Mouse (Mus musculus) hindlimb bud, embryonic 11.5 days (tissue): ENCODE data around the gene Ankrd11.
A peak's percentile ranks its signal among the peaks of the same experiment; 100 is the strongest.

Experiments
- DNase-seq: peaks from one replicate; pipeline ENCODE4 v3.0.0-alpha.2; 2012; ENCODE audit warnings: low read depth, low spot score; ENCODE audit errors: extremely low spot score

The Ankrd11 gene

DNA sequence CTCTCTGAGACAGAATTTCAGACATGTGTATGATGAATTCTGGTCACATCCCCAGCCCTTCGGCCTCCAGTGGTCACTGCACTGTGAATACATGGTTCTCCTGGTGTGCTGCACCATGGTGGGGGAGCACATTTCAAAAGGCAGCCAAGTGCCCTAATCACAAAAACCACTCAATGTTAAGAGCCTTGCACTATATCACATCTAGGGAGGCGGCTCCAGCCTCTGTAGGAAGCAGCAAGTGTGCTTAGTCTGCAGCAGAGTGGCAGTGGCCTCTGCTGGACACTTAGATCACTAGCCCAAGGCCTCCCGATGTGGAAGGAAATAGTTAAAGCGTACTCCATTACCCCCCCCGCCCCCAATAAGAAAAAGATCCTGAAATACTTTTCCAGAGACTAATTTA is 143.0 kb downstream of the Ankrd11 start:
- no peak for DNase-seq

DNA sequence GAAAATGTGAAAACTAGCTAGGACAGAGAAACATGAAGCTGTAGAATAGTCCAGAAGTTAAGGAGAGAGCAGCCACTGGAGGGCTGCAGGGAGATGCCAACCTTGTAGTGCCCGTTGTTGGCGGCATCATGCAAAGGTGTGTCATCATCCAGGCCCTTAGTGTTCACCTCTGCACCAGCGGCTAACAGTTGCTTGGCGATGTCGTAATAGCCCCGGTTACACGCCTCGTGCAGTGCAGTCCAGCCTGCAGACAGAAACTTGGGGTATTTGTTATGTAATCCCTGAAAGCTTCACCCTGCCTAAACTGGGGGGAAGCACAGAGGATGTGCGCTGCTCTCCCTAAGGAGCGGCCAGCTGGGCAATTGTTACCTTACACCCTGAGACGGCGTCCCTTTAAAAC is 143.6 kb downstream of the Ankrd11 start:
- no peak for DNase-seq

DNA sequence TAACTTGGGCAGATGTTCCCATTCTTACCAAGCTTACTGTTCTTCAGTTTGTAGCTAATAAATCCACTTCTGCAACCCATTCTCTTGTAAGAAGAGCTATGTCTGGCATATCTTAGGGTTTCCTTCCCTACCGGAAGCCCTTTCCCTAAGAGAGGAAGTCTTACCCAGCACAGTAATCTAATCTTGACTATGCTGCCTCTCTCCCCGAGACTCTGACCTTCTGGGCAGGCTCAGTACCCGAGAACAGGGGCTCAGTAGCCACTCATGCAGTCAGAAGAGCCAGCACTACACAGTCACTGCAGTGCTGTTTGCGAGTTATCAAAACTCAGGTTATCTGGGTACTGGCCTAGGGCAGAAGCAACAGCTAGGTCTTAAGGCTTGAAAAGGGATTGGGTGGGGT is 144.1 kb downstream of the Ankrd11 start:
- DNase-seq = no peak

DNA sequence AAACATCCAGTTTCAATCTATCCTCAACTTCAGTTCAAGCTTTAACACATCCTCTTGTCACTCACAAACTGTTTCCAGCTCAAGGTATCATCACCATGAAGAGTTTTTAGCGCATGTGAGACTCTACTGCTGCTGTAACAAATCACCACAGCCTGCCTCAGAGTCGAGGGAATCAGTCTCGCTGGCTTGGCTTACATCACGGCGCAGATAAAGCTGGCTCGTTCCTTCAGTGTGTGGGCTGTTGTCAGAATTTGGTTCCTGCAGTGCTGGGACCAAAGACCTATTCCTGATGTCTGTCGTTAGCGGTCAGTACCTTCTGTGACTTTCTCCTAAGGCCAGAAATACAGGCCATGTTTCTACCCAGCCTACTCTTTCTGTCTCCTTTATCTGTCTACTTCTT is 144.9 kb downstream of the Ankrd11 start:
- DNase-seq = no peak

DNA sequence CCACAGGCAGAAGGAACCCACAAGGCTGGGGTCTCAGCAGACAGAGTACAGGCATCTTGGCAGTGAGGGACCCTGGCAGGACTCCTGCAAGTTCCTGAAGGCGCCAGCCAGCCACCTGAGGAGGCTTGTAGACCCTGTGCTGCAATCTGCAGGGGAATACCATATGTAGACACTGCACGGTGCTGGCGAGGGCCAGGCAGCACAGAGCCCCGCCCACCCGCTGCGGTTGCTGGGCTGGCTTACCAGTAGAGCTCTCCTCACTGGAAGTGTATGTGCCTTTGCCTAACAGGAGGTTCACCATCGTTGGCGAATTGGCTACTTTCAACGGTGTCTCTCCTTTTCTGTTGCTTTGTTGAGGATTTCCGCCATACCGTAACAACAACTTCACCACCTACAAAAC is 145.8 kb downstream of the Ankrd11 start:
- DNase-seq = no peak

DNA sequence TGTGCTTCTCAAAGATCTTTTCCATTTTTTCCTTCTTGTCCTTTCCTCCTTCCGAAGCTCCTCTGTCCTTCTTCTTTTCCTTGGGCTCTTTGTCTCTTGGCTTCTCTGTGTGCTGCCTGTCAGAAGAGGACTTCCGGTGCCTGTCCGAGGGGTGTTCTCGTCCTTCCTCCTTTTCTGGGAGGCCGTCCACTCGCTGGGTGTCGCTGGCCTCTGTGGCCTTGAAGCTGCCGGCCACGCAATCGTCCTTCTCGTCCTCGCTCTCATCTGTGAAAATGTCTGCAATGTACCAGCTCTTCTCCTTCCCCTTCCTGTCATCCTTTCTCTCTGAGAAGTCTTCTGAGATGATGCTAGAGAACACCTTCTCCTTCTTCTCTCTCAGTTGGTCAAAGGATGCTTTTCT is 148.6 kb downstream of the Ankrd11 start:
- DNase-seq = no peak

DNA sequence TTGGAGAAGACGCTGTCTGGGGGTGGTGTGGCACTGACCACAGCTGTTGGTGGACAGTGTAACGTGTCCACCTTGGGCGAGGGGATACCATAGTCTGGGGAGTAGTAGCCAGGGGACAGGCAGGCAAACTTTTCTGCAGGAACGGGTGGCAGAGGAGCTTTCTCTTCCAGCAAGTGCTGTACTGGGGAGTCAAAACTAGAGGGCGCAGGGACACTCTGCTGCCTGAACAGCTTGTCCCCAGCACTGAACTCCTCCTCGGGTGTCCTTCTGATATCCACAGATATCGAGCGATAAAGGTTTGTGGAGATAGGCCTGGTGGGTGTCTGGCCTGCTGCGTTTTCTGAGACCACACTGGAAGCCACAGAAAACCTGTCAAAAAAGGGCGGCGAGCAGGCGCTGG is 150.6 kb downstream of the Ankrd11 start:
- no peak for DNase-seq

DNA sequence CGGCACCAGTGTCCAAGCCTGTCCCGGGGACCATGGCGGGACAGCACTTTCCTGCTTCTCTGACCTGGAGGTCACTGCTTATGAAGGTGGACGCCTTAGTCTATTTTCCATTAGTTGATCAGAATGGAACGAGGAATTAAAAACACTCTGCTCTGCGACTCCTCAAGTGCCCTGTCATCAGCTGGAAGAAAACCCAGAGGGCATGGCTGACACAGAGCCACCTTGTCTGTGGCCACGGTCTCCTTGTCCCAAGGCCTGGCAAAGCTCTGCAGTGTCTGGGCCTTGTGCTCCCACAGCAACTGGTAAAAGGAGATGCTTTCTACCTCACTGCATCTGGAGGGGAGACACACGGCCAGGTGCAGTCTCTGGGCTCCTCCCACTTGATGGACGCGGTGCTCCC is 158.4 kb downstream of the Ankrd11 start:
- DNase-seq = no peak

DNA sequence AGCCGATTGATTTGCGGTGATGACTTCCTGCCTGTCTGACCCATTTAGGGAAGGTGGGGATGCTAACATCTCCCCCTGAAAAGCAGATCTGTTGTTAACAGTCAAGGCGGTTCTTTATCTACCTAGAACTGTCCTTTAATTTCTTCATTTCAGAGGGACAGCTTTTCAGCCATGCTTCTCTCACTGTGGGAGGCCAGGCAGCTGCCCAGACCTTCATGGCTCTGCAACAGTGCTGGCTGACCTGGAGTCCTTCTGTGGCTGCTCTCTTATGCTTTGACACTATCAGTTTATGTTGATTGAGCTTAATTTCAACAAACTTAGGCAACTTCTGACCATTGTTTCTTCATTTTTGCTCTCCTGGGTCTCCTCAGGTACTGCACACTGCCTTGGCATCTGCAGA is 161.8 kb downstream of the Ankrd11 start:
- no peak for DNase-seq

DNA sequence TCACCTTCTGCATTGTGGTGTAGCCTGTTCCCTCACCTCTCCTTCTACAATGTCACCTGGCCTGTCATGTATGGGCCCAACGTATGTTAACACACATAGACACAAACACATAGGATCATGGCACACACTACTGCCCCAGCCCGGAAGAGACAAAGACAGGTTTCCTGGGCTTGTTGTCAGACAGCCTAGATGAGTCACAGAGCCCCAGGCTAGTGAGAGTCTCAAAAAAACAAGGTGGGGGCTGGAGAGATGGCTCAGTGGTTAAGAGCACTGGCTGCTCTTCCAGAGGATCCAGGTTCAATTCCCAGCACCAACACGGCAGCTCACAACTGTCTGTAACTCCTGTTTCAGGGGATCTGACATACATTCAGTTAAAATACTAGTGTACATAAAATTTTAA is 163.8 kb downstream of the Ankrd11 start:
- DNase-seq = no peak

DNA sequence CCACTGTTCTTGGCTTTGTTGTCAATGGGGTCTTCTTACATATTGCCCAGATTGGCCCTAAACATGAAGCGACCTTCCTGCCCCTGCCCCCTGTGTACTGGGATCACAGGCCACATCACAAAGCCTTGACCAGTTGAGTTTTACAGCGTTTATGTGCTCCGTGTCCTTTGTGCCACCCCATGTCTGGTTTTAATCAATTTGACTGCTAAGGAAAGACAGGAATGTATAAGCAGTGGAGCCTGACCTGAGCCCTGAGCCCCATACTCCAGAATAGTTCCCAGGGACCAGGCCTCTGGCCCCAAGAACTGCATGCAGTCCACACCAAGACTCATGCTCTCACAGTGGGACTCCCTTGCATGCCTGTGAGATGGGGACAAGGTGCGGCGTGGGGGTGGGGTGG is 166.9 kb downstream of the Ankrd11 start:
- peak; percentile 24 for DNase-seq

DNA sequence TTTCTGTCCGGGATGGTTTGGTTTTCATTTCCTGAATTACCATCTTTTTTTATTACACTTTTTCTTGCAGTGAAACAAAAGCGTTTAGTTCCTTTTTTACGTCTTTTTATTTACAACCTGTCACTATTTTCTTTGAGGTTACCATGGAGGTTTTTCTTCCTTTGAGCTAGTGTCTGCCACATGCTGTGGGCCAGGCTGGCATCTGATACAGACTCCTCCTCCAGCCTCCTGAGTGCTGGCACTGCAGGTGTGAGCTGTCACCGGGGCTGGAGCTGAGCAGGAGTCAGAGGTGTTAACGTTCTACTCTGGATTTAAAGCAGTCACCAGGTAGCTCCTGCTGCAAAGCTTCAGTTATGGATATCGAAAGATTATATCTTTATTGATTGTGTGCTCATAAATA is 168.9 kb downstream of the Ankrd11 start:
- DNase-seq = no peak

DNA sequence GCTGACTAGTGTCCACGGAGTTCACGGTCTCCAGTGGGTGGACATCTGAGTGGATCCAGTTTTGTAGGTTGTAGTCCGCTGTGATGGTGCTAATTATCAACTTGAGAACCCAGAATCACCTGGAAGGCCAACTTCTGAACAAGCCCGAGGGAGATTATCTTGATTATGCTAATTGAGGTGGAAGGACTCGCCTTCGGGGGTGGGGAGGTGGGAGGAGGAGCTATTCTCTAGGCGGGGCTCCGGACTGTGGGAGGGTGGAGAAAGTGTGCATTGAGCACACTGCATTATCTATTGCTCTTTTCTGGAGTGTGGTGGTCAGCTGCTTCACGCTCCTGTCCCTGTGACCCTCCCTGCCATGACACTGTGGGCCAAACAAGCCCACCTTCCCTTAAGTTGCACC is 170.4 kb downstream of the Ankrd11 start:
- DNase-seq = no peak

DNA sequence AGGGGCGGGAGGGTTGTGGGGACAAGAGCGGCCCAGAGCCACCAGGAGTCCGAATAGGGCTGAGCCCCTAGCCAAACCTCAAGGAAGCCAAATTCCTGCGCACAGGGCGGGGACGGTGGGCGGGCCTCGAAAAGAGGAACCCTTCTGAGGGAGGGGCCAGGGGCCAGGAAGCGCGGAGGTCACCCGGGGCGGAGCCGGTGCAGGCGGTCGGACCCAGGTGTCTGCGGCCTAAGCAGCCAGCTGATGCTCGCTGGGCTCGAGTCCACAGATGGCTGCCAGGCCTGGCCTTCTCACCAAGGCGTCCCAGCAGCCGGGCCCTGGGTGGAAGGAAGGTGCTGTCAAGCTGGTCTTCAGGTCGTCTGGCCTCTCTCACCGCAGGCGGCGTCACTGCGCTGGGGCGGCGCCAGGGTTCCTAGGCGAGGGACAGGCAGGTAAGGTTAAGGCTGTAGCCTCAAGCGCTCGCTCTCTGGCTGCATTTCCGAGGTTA is 171.7 kb downstream of the Ankrd11 start:
- DNase-seq = no peak

DNA sequence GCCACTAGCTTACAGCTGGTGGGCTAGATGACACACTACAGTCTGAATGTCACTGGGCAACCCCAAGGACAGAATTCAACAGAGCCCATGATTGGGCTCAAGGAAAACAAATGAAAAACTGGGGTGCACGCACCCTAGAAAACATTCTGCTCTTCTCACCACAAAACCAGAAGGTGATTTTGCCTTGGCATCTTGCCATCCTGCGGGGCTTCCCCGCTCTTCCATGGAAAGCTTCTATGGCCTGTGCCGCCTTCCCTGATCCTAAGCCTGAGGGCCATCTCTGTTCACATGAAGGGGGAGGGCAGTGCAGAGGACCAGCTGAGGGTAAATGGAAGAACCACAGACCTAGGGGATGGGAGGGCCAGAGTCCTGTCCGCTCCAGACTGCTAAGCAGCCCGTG is 174.1 kb downstream of the Ankrd11 start:
- no peak for DNase-seq

DNA sequence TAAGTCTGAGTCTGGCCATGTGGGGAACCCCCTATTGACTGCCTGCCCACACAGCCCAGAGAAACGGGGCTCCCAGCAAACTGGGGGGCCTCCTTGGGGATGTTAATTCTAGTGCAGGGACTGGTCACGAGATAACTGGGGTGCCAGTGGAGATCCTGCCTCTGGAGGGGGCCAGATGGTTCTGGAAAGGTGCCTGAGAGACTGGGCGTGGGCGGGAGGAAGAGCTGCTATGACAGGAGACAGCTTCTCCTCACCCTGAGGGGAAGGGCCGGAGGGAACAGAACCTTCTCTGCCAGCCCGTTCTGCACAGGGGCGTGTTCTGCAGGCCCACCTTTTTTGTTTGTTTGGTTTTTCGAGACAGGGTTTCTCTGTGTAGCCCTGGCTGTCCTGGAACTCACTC is 175.8 kb downstream of the Ankrd11 start:
- DNase-seq = no peak

DNA sequence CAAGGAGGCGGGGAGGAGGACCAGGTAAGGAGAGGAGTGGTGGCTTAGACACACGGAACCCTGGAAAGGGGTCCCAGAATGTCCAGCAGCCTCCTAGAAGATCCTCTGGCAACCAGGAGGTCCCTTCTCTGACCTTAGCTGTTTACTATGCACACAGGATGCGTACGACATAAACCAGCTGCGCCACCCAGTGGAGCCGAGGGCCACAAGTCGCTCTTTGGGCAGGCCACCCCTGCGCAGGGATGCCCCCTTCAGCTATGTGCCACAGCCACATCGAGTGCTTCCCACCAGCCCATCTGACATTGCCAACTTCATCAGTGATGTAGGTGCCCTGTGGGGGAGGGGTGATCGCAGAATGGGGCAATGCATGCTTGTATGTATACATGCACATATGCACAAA is 176.6 kb downstream of the Ankrd11 start:
- no peak for DNase-seq

DNA sequence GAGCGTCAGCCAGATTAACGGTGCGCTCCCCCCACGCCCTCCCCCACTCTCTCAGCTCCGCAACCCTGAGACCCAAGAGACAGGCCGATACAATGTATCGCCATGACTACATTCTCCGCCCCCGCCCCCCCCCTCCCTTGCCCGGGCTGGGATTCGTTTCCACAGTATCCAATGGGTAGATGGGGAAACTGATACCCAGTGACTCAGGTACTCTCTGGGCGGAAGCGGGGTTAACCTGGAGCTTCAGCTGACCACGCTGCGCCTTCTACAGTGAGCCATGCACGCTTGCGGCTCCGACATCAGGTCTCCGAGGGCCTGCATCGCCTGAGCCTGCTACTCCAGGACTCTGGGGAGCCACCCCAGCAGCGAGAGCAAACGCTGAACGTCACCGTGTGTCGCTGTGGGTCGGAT is 177.4 kb downstream of the Ankrd11 start:
- DNase-seq = no peak

DNA sequence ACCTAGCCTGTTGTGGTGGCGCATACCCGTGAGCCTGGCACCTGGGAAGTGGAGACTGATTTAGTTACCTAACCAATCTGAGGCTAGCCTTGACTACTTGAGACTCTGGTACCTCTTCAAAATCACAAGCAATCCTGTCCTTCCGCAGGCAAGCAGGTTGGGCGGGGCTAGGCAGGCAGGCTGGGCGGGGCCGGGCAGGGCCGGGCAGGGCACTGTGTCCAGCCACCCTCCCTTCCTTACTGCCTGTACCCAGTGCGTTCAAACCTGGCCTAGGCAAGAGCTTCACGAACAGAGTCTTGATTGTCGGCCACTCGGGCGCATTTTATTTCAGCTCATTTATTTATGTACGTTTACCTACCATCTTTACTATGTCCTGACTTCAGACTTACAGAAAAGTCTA is 182.2 kb downstream of the Ankrd11 start:
- DNase-seq = no peak

DNA sequence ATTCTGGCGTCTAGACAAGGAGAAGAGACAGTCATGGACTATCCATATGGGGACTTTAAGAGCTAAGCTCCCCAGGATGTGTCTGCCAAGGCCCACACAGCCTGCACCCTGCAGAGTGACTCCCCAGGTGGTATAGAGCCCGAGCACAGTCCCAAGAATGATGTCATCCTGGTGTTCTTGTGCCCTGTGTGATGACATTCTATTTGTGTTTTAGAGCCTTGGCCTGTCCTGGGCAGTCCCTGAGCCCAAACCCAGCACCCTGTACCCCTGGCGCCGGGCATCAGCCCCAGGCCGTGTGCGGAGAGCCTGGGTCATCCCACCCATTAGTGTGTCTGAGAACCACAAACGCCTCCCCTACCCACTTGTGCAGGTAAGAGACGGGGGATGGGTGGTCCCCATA is 185.8 kb downstream of the Ankrd11 start:
- no peak for DNase-seq

DNA sequence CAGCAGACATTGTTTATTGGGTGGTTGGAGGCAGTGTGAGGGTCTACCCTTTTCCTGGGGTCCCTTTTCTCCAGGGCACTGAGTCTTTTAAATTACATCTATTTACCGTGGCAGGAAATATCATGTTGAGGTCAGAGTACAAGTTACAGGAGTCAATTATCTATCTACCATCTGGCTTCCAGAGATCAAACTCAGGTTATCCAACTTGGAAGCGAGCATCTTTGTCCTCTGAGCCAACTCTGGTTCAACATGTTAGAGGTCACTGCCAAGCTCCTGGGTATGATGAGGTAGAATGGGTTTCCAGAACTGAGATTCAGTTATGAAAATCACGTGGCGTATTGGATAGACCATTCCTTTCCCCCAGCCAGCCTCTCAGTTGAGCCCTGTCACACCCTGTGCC is 187.0 kb downstream of the Ankrd11 start:
- no peak for DNase-seq

DNA sequence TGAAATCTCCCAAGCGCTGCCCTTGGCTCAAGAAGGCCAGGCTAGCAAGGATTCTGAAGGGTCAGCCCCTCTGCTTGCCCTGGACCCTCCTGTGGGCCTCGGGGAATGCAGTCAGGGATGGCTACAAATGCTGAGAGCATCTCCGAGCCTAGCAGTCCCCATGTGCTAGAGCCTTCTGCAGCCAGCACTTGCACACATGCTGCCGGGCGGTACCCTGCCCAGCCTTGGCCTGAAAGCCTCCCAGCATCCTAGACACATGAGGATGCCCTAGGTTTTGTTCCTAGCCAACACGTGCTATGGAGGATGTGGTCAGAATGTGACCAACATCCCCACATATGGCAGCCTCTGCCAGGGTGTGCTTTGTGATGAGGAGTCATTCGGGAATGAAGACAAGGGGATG is 187.7 kb downstream of the Ankrd11 start:
- no peak for DNase-seq

DNA sequence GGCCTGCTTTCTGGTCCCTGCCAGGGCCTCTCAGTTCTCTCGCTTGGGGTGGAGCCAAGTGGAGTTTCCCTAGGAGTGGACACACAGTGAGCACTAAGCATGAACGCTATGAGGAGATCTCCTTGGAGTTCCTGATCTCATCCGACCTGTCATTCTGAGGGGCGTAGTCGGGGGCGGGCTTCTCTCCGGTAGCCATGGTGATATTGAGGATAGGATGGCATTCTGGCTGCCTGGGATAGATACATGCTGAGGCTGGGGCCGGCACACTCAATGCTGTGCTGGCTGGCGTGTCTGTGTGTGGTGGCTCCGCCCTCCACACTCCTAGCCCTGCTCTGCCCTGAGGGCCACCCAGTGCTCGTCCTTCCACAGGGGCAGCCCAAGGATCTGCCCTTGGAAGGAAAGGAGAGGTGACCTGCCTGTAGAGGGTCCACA is 188.7 kb downstream of the Ankrd11 start:
- DNase-seq = no peak

DNA sequence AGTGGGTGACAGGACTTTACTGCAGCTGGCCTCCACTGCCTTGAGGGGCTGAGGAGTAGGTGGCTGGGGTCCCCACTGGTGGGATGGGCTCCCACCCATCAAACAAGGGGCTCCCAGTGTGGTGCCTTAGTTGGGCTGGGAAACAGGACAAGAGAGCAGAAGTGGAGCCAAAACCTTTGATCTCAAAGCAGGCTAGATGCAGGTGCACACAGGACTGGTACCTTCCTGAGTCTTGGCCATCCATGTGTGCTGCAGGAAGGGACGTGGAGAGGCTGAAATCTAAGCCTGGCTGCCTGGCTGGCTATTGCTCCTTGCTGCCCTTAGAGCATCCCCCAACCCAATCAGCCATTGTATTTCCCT is 189.6 kb downstream of the Ankrd11 start:
- DNase-seq = no peak
